Mouse (Mus musculus): Measurements from ENCODE around the gene Cmtm4.
A peak's percentile ranks its signal among the peaks of the same experiment; 100 is the strongest.

The Cmtm4 gene

GRCm38 (mm10) chr8:104411468-104411867, 15.9 kb upstream of the Cmtm4 start:
- no peak for DNase-seq (ENCODE audit: low spot score)

DNA sequence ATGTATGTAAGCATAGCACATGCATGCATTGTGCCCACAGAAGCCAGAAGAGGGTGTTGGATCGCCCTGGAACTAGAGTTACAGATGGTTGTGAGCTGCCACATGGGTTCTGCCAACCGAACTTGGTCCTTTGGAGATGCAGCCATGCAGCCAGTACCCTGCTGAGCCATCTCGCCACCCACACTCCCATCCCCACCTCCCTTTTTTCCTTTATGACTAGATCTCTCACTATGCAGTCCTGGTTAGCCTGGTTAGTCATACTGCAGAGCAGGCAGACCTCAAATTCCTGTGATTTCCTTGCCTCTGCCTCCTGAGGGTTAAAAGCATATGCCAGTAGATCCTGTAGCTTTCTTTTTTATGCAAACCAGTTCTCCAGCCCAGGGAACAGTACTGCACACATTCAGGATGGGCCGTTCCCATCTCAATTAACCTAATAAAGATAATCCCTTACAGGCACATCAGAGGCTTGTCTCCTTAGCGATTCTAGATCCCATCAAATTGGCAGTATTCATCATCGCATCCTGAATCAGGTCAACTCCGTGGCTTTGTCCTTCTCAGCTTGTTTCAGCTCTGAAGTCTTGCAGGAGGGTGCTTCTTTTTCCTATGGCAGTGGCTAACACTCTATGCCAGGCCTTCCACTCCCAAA, 15.1 kb upstream of the Cmtm4 start:
- no peak for DNase-seq (ENCODE audit: low spot score)

DNA sequence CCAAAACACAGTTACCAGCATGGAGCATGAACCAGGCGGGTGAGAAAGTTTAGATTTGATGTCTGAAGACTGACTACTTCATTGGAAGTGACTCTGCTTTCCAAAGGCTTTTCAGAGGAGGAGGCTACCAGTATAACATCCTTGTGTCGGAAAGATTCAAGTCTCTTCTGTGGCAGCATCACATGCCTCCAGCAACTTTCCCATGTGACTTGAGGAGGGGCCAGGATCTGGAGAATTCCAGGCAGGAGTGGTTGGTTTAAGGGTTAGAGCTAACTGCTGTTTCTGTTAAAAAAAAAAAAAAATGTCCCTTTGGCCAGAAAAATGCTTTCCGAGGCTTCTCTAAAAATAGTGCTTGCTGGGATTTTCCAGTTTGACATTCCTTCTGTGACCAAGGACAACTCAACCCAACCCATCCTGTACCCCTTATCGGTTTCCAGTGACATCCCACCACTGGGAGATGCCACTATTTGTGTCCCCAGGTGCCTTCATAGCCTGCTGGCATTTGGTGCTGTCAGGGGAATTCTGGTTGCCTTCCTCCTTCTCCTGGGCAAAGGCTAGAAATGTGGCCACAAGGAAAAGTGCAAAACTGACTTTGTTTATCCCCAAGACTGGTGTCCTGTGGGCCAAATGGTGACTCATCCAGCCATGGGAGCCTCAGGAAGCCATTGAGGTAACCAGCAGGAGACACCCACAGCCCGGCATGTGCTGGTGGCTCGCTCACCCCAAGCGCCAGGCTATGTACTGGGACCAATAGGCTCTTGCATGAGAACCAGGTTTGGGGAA, 12.9 kb upstream of the Cmtm4 start:
- no peak for DNase-seq (ENCODE audit: low spot score)

DNA sequence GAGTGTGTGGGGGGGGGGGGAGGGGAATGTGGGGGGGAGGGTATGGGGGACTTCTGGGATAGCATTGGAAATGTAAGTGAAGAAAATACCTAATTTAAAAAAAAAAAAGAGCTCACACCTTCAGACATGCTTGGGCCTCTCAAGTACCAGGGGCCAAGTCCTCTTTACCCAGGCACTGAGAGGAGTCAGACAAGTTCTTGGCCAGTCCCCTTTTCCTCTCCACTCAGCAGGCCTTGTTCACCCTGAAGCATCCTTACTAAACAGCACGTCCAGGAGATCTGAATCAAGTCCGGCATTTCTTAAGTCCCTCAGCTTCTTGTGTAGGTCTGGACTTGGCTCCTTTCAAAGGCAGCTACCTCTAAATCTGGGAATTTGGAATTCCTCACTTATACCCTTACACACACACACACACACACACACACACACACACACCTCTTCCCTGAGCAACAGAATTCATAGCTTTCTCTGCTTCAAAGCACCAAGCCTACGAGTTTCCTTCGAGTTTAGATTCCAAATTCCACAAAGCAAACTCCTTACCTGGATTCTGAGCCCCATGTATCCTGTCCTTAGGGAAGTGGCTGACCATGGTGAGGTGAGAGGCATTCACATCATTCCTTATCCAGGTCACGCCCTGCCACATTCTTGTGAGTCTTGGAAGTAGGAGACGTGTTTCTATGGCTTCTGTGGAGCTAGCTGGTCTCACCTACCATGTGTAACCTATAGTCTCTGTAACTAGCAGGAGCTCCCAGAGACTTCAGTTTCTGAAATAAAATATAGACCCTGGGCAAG, 10.9 kb upstream of the Cmtm4 start:
- no peak for DNase-seq (ENCODE audit: low spot score)

DNA sequence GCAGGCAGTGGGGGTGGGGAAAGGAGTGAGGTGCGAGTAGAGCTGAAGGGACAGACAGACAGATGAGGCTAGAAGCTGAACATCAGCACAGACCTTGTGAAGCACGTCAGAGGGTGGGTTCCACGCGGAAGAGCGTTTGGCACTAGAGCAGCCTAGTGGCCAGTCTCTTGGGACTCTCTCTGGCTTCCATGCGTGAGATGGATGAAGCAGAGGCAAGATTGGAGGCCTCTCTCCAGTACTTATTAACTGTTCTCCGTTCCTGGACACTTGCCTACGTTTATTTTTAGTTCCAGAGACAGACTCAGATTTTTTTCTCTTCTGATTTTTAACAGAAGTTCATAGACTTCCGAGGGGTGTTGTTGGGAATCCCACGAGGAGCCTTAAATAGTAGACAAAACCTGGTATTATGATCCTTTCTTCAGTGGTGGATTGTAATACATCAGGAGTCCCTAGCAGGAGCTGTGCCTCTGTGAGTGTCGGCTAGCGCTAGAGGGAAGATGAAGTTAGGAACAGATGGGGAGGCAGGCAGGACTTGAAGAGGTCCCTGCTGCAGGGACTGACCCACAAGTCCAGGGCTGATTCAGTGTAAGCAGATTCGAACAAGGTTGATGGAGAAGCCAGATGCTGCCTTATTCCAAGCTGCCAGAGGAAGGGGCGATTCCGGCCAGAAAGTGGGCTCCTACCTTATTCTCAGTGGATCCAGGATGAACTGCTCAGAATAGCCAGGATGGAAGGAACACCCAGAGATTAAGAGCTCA, 10.0 kb upstream of the Cmtm4 start:
- no peak for DNase-seq (ENCODE audit: low spot score)

GRCm38 (mm10) chr8:104403596-104403995, 8.0 kb upstream of the Cmtm4 start:
- DNase-seq (ENCODE audit: low spot score): peak; percentile 16

DNA sequence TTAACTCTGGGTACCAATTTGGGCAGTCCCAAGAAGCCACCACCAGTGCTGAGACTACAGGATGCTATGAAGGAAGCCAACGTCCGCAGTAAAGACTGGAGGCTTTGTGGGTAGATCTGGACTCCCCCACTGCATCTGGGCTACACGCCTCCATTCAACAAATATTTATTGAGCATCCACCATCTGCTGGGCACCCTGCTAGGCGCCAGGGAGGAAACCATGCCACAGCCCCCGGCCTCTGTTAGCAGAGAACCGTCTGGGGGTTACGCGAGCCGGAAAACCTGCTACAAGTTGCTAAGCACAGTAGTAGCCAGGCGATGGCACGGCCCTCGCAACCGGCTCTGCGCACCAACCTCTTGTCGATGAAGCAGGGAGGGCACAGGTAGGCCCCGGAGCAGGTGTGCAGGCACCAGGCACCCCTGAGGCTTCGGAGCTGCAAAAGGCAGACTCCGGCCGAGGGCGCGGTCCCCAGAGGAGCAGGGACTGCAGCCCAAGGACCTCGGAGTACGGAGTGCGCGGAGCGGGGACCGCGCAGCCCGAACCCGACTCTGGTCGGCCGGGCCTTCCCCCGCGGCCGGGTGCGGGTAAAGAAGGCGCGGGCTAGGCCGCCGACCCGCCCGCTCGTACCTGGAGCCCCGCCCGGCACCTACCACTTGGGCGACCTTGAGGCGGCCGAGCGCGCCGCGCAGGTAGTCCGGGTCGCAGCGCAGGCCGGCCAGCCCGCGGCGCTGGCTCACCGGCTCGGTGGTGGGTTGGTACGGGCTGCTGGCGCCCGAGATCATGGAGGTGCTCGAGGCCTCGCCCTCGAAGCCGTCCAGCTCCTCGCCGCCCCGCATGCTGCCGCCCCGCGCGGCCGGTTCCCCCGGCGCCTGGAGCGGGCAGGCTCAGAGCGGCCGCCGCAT, 555 bp downstream of the Cmtm4 start:
- DNase-seq (ENCODE audit: low spot score): peak; percentile 28

DNA sequence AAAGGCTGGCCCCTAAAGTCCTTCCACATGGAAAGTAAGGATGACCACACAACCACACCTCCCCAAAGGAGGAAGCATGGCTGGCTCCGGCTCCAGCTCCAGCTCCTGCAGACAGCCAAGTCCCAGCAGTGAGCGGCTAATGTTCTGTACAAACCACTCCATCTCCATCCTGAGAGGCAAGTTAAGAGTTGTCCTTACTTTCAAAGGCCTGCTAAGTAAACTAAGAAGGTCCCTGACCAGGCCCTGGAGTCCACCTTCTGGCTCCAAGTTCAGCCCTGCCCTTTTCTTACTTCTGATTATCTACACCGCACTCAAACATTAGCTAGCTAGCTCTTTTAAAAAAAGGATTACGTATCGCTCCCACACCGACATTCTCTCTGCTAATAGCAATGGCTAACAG, 1.8 kb downstream of the Cmtm4 start:
- DNase-seq (ENCODE audit: low spot score): peak; percentile 79

DNA sequence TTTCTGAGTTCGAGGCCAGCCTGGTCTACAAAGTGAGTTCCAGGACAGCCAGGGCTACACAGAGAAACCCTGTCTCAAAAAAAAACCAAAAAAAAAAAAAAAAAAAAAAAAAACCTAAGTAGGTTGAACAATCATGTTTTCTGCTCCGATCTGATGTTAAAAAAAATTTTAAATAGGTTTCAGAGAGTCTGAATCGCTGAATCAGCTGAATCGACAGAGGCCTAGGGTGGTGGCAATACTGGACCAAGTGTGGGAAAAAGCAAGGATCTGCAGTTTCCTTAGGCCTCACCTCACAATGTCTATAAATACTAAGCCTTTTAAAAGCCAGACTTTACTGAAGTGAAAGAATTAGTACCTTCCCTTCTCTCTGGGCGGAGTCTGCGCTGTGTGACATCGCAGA, 2.5 kb downstream of the Cmtm4 start:
- DNase-seq (ENCODE audit: low spot score): no peak

GRCm38 (mm10) chr8:104390245-104390644, 5.4 kb downstream of the Cmtm4 start:
- DNase-seq (ENCODE audit: low spot score): no peak

GRCm38 (mm10) chr8:104387980-104388379, 7.6 kb downstream of the Cmtm4 start:
- DNase-seq (ENCODE audit: low spot score): peak; percentile 49

- no peak for DNase-seq (ENCODE audit: low spot score)
Observed at GRCm38 (mm10) chr8:104387501-104387900, 8.1 kb downstream of the Cmtm4 start.

DNA sequence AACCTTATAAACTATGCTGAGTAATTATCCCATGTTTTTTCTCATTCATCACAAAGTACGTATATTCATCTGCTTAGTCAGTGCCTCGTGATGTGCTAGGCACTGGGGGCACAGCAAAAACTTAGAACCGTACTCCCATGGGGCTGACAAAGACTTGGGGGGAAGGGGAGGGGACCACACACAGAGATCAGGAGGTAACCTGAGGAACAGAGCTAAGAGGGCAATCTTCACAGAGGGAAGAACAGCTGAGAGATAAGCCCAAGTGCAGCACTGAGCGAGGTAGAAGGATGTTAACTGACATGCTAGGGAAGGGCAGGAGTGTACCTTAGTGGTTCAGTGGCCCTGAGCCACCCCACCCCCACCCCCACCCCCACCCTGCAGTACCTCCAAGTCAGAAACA, 8.9 kb downstream of the Cmtm4 start:
- DNase-seq (ENCODE audit: low spot score): no peak

DNA sequence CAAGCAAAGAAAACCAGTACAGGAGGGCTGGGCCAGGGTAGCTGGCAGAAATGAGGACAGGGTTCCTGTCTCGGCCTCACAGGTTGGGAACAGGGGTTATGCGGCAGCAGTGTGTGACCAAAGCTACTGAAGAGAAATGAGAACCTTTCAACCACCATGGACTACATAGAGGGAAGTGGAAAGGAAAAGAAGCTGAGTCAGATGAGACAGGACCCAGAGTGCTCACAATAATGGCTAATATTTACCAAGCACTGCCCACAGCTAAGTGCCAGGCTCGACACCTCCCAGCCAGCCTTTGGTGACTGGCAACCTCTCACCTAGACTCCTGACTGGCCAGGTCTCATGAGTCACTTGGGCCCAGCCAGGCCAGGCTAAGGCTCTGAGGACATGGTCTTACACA, 11.6 kb downstream of the Cmtm4 start:
- peak; percentile 76 for DNase-seq (ENCODE audit: low spot score)

- DNase-seq (ENCODE audit: low spot score): no peak
Observed at GRCm38 (mm10) chr8:104383296-104383695, 12.3 kb downstream of the Cmtm4 start.

DNA sequence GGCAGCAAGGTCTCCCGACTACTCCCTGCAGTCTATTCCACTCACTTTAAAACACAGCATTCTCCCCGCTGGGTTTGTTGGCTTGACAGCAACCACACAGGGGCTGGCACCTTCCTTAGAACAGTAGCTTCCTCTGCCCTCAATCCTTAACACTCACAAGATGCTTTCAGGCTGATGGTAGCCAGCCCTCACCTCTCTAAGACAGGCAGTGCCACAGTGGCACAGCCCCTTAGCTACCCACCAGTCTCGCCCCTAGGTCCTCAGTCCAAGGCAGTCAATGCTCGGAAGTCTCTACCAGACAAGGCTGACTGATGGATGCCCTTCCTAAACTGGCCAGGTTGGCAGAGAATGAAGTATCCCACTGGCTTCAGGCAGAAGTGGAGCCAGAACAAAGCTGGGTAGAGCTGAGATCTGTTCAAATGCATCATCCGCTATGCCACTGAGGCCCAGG, 14.6 kb downstream of the Cmtm4 start:
- DNase-seq (ENCODE audit: low spot score): no peak

DNA sequence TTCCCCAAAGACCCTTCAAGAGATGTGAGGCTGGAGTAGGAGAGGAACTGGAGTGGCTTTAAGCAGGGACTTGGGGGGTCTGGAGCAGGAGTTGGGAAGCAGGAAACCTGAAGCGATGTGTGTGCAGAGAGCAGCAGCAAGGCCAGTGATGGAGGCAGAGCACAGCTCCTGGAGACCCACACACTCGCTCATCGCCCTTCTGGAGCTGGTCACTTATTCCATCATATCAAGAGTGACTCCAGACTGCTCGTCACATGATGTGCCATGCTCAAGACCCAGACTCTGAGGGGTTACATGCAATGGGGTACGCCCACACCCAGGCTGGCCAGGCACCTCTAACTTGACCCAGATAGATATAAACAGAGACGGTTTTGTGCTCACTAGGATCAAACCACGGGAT, 15.3 kb downstream of the Cmtm4 start:
- DNase-seq (ENCODE audit: low spot score): no peak

DNA sequence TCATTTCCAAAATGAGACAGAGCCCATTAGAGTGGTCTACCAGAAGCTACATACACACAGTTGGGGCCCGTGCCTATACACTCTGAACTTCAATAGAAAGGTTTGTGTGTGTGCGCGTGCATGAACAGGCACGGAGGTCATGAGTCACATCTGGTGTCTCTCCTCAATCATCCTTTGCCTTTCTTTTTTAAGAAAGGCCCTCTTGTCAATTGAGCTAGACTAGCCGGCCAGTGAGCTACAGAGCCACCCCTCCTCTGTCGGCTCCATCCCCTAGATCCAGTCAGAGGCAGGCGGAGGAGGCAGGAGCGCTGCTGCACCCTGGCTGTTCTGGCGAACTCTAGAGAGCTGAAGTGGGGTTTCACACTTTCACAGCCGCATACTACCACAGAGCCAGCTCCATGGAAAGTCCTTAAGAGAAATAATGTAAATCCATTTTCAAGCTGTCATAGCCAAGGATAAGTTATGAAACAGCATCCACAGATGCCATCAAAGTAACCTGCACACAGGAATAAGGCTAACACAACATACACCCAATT, 16.2 kb downstream of the Cmtm4 start:
- no peak for DNase-seq (ENCODE audit: low spot score)

GRCm38 (mm10) chr8:104376669-104377068, 18.9 kb downstream of the Cmtm4 start:
- DNase-seq (ENCODE audit: low spot score): no peak

- no peak for DNase-seq (ENCODE audit: low spot score)
Observed at GRCm38 (mm10) chr8:104375959-104376358, 19.6 kb downstream of the Cmtm4 start.

All from lung, postnatal 25 days (tissue).